Mouse (Mus musculus) CD4-positive helper T cell, adult 2 months (primary cell): Measurements from ENCODE around the gene Copz1.
"Not testable (repeated sequence)": the region's sequence is repeated elsewhere in the genome, so short reads cannot be mapped to it uniquely, and the experiment has no call there.

Experiments
- DNase-seq: peaks from one replicate; pipeline ENCODE4 v3.0.0-alpha.2; 2012; ENCODE audit warnings: low read depth, missing footprints, low spot score

Gene Copz1

DNA sequence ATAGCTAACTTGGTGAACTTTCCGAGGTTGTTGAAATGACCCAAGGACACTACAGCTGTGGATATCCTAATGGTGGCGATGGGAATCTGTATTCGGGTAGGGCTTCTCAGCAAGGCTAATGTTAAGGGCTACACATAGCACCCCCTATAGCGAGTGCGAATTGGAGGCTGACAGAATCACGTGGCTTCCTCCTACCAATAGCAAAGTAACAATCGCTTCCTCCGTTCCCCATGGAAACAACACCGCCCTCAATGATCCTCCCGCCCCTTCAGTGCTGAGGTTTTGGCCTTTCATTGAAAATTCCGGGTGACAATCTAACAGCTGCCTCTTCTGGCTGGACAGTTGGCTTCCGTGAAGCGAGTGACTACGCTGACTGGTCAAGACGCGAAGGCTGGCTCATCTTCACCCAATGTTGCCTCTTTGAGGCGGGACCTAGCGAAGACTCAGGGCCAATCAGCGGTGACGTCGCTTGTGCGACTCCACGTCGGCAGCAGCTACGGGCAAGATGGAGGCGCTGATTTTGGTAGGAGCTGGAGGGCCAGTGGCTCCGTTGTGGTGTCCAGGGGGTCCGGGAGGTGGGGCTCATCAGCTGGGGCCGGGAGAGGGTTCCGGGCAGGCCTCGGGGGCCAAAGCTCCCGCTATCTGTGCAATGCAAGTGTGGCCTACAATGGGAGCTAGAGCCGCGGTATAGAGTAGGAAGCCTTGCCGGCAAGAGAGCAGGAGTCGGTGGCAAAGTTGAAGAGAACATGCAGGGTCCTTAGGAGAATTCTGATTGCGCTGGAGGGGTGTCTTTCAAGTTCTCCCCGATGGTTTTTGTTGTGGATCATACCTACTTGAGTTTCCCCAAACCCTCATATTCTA lies at the start of gene Copz1:
Gene Copz1, plus strand, starts transcription at position 296 of the 861 bp plus-strand sequence.
- DNase-seq, result peak; percentile 99

DNA sequence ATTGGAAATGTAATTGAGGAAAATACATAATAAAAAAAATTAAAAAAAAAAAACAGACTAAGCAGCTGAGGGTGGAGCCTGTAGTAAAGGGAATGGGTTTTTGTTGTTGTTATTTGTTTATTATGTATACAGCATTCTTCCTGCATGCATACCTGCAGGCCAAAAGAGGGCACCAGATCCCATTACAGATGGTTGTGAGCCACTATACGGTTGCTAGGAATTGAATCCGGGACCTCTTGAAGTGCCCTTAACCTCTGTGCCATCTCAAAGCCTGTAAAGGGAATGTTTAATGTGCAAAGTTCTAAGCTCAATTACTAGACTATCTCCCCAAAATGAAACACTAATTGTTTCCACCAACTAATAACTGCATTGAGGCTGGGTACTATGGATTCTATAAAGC lies 48.4 kb upstream of the Copz1 start:
- DNase-seq, result no peak

DNA sequence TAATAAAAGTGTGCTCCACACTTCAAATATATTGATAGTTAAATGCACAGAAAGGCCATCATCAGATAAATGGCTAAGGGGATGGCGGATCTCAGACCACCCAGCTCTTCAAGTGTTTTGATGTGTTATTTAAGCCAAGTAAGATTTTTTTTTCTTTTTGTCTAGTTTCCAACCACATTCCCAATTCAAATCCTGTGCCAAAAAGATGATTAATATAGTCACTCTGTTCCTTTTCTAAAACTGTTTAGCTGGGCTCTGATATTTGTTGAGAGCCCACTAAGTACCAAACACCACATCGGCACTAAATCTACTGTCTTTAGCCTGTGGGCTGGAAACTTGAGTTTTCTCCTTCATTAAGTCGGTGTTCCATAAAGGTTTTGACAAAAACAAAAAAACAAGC lies 45.5 kb upstream of the Copz1 start:
- DNase-seq, result no peak

DNA sequence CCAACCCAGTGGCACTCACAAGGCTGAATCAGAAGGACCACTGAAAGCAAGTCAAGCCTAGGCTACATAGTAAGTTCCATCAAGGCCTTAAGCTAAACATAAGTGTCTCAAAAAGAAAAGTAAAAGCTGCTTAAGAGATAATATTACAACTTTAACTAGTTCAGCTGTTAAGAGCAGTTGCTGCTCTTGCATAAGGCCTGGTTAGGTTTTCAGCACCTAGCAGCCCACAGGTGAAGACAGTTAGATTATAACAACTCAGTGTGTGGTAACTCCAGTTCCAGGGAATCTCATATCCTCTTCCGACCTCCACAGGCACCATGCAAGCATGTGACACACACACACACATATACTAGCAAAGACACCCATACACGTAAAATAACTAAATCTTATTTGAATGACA lies 44.9 kb upstream of the Copz1 start:
- no peak for DNase-seq

DNA sequence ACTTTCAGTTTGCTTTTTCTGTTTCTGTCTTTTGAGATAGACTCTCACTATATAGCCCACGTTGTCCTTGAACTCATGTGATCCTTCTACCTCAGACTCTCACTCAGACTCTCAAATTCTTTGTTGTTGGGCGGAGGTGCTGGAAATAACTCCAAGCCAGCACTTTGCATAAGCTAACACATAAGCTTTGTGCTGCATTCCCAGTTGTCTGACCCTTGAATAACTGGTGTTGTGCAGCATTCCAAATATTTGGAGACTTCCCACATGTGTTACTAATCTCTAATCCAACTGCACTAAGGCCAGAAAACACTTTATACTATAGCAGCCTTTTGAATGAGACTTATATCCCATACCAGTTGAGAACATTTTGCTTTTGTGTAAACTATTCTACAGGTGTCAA lies 43.6 kb upstream of the Copz1 start:
- DNase-seq, result no peak

DNA sequence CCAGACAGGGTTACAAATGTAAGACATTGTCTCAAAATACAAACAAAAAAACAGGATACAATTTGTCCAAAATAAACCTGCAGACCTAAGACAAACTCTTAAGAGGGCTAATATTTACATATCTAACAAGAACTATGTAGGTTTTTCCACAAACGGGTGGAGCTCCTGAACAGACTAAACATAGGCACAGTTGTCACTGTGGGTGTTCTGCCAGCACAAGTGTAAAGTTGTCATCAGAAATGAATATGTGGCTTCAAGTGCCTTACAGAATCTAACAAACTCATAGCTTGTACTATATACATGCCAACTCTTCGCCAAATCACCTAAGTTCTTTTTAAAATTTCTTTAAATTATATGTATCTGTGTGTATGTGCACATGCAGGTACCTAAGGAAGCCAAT lies 39.4 kb upstream of the Copz1 start:
- no peak for DNase-seq

DNA sequence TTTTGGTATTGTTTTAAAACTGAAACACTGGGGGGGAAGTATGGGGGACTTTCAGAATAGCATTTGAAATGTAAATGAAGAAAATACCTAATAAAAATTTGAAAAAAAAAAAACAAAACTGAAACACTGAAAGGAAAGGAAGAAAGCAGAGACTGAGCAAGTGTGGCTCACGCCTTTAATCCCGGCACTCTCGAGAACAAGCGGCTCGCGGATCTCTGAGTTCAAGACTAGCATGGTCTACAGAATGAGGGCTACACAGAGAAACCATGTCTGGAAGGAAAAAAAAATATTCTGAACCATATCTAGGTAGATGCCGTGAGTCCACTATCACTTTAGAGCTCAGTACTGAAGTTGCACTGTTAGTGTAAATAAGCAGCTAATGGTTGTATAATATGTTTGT lies 35.2 kb upstream of the Copz1 start:
- no peak for DNase-seq

DNA sequence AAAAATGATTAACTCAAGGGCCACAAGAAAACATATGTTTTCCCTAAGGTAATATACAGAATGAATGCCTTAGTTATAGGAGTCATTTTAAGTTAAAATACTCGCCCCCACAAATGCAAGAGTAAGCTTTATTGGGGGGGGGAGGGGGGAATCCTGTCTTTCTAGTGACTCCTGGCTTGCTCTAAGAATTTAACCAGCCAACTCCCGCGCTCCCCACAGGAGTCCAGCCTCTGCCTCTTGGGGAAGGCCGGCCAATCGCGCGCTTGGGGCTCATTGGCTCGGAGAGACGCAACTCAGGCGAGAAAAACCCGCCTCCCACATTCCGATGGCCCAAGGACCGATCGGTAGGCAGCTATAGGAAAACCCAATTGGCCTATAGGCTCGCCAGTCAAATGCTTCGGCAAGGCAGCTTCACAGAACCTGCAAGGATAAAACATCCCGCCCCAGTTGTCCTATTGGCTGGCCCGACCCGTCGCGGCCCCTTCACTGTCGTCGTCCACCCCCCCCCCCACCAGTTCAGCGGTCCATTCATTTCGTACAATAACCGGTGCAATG lies 33.3 kb upstream of the Copz1 start:
- DNase-seq, result peak; percentile 96

DNA sequence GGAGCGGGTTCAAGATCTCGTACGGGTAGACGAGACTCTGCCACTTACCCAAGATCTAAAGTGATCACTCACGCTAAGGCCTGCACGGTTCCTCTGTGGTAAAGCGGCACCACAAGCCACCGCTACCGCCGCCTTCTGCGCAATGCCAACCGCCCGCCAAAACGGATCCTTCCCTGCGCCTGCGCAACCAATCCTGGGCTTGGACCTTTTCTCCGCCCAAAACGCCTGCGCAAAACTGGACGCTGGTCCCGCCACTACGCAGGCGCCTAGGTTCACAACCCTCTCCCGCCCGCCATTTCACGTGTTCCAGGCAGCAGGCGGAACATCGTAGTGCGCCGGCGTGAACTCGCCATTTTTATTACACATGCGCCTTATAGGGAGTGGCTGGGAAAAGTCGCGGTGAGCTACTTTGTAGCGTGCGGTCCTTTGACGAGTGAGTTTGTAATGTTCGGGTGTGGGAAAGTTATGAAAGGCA lies 32.8 kb upstream of the Copz1 start, which contains the start of gene Cbx5:
Gene Cbx5, minus strand, starts transcription at position 132 of the 475 bp plus-strand sequence.
- DNase-seq, result peak; percentile 99

DNA sequence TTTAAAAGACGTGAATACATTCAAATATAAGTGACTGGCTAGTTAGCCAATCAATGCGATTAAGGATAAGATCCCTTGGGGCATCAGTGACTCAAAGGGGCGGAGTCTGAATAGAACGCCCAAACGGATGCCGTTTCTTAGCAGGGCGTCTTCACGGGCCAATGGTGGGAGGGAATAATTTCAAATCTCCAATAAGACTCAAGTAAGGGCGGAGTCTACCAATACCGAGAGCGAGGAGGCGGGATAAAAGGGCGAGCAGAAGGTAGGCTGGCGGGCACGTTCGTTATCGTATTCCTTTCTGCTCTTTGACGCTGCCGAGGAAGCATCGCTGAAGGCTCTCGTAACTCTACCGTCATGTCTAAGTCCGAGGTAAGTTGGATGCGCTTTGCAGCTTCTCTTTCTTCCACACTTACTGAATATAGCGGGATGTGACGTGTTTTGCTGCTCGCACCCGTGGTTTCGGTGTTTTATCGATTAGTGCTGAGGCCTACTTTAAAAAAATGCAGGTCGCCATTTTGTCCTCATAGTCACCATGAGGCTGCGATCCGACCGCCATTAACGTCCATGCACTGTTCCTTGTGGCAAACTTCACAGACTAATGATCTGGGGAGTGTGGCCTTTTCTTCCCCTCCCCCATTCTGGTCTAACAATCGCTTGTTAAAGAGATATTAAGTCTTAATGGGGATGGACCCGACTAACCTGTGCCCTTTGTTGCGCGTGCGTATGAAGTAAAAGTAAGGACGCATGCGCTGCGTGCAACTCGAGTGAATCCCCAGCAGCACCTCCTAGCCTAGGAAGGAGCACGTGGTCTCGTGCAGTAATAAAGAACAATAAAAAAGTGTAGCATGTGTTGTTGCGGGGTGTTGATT lies 32.1 kb upstream of the Copz1 start, which contains the start of gene Hnrnpa1:
Gene Hnrnpa1, plus strand, starts transcription at position 273 of the 869 bp plus-strand sequence.
- DNase-seq, result peak; percentile 98

DNA sequence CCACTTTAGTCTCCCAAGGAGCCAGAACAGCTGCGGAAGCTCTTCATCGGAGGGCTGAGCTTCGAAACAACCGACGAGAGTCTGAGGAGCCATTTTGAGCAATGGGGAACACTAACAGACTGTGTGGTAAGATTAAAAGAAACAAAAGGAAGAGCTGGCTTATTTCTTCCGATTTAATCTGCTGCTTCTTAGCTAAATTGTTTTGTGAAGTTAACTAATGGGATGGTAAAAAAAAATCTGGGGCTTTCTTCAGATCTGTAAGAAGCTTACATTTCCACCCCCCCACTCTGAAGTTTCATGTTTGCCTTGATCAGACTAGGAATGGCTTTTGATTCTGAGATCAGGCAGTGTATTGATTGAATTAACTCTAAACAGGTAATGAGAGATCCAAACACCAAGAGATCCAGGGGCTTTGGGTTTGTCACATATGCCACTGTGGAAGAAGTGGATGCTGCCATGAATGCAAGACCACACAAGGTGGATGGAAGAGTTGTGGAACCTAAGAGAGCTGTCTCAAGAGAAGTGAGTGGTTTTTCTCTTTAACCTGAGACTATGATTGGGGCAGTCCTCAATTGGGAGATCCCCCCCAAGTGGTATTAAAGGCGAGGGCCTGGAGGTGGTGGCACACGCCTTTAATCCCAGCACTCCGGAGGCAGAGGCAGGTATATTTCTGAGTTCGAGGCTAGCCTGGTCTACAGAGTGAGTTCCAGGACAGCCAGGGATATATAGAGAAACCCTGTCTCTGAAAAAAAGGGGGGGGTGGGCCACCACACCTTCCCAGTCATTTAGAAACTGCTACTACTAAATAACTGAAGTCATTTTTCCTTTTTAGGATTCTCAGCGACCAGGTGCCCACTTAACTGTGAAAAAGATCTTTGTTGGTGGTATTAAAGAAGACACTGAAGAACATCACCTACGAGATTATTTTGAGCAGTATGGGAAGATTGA lies 31.2 kb upstream of the Copz1 start:
- not testable (repeated sequence) for DNase-seq

DNA sequence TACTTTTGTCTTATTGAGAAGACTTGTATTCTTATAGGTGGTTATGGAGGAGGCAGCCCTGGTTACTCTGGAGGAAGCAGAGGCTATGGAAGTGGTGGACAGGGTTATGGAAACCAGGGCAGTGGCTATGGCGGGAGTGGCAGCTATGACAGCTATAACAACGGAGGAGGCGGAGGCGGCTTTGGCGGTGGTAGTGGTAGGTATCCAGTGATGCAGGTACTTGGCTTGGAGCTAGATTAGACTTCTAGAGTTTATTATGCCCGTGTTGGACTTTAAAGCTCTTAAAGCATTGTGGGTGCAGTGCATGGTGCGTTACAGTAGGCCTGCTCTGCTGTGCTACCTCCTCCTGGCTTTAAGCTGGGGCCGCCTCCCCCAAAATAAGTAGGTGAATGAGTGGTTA lies 29.6 kb upstream of the Copz1 start:
- no peak for DNase-seq

DNA sequence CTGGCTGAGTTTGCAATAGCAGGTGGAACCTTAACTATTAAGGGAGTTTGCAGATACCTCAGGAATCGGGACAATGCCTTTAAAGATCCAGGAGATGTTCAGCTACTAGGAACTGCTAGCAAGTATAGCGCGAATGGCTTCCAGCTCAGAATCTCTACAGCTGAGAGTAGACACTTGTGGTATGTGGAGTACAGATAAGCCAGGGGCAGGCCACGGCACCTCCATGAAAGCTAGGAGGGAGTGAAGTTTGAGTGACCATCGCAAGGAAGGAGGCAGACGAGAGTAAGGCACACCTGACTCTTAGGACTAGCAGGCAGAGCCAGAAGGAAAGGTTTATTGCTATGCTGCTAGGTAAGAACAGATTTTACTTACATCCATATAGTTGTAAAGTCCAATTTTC lies 26.9 kb upstream of the Copz1 start:
- no peak for DNase-seq

DNA sequence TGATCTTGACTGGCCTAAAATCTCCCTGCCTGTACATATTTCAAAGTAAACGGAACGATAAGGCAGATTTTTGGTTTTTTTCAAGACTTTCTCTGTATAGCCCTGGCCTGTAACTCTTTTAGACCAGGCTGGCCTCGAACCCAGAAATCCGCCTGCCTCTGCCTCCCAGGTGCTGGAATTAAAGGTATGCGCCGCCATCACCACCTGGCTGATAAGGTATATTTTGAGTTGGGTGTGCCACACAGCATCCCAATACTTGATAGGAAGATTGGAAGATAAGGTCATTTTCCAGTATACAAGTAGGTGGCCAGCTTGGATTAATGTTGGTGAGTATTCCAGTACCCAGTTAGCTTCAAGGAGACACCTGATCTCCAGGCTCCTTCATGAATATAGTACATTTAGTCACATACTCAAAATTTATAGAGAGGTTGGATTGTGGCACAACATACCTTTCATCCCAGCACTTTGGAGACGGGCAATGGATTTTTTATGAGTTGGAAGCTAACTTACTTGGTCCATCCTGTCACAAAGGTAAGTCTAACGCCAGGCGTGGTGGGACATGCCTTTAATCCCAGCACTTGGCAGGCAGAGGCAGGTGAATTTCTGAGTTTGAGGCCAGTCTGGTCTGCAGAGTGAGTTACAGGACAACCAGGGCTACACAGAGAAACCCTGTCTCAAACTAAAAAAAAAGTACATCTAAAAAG lies 25.3 kb upstream of the Copz1 start:
- no peak for DNase-seq

DNA sequence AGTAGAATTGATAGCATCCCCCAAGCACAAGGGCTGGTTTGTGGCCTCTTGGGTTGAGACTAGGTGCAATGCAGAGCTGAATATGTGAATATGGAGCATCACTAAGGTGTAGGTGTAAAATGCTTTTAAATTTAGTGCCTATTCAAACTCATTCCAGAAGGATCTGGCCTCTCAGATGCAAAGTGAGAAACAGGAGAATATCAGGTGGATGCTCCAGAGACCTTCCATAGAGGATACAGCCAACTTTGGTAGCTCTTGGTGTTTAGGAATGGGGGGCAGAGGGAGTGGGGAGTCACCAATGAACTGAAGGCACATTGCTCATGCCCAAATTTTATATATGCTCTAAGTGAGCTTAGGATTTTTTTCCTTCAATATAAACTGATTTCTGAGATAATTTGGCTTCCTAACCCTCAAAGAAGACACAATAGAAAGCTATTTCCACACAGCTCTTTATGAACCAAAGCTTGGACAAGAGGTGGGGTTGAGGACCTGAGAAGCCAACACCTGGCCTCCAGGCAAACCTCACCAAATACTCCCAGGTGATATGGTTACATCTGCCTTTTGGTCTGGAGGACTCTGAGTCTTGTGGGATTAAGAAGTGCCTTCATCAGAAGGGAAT lies 24.6 kb upstream of the Copz1 start:
- no peak for DNase-seq

DNA sequence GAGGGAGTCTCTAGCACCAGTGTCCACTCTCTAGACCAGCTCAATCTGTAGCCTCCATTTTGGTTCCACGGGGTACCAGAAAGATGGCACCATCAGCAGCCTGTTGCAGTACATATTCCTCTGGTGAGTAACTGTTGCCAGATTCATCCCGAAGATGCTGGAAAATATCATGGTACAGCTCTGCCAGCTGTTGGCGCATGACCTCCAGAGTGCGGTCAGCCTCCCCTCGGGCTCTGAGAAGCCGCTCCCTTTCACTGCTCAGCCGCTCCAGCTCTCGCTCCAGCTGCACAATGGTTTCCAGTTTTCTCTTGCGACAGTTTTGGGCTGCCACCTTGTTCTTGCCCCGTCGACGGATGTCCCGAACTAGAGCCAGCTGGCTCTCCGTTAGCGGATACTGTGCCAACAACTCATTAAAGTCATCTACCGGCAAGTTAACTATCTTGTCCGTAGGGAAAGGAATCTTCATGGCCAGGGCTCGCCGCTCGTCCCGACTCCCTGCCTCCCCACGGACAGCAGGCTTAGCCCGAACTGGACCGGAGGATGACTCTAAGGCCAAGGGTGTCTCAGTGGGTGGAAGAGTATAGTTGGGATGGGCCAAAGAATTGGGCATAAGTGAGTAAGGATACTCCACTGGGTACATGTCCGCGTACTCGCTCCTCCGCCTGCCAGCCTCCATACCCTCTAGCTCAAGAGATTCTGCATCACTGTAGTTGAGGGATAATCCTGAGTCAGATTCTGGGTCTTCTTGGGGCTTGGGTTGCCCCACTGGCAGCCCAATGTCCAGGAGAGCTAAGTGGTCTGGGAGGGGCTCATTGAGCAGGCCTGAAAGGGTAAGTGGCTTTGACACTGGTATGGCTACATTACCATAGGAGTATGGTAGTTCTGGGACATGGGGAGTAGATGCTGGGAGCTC lies 23.9 kb upstream of the Copz1 start:
- no peak for DNase-seq

DNA sequence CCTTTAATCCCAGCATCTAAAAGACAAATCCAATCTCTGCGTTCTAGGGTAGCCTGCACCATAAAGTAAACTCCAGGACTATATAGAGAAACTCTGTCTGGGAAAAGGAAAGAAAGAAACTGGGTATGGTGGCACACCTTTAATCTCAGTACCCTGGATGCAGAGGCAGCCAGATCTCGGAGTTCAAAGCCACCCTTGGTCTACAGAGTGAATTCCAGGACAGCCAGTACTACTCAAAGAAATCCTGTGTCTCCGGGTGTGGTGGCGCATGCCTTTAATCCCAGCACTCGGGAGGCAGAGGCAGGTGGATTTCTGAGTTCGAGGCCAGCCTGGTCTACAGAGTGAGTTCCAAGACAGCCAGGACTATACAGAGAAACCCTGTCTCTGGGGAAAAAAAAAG lies 23.0 kb upstream of the Copz1 start:
- not testable (repeated sequence) for DNase-seq

DNA sequence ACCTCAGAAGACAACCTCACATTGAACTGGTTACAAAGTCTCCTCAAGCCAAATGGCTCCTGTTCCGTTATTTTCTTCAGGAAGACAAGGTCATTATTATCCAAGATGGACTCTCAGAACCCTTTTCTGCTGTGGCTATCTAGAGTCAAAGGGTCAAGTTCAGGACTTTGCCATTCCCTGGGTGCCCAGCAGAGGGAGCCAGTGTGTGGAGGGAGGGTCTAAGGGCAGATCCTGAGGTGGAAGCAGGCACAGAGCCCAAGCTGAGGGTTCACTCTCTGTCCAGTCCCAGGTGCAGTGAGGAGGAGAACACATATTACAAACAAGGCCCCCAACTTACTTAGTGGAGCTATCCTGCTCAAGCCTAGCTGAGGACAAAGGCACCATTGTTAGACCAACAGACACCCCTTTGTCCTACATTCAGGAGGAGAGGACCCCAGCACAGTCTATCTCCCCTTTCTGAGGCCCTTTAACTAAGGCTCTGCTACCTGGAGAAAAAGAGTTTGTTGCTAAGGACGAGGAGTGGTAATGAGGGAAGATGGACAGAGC lies 22.2 kb upstream of the Copz1 start:
- peak; percentile 52 for DNase-seq
